28 mouse cellular contexts compared by ENCODE assay signal in the genomic region with DNA sequence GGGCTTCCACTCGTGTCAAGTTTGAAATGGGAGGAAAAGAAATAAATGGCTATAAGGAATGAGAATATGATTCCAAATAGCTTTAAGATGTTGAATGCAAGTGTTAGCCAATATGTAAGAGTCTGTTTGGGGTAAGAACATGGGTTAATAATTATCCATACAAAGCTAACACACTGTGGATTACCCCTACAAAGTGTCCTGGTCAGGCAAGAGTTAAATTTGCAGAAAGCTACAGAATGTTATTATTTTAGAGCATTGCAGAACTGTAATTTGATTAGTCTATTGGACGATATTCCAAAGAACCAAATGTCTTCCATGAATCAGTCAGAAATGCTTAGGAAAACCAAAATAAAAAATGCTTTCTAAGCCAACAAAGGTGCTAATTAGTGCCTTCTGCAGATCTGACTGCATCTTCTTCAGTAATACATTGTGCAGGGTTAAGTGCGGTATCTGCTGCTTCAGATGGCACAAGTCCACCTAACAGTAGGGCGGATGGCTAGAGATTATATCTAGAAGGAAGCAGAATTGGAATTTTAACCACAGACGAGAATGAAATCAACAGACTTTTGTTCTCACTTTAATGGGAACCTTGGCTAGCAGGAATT. TPM values are rescaled to one million over a fixed set of nuclear protein-coding genes. Genes with fewer than 3 reads are reported as not detected.
DNase-seq lines count a peak whose midpoint lies in the region; ATAC-seq and TF ChIP-seq lines count a peak whose summit lies in the region.
"Had no signal": no experiment of that assay in that cellular context is flagged by ENCODE, and none has a peak within 500 bp of the region (broad histone marks: within the 10 kb centered on the region; RNA-seq: fewer than 3 reads in every experiment).

No protein-coding gene starts in this region.

- TF ChIP-seq CTCF in kidney, postnatal 0 days (IDR thresholded peaks at IDR 0.05; ENCODE audit: low read depth): no peak
- no peak for TF ChIP-seq CTCF in lung, adult 2 months (IDR thresholded peaks at IDR 0.05; ENCODE audit: insufficient read depth, low read length)

- H3K9ac ChIP-seq in kidney, postnatal 0 days (ENCODE audit: low read depth, low read length): no peak overlapping the region
- H3K9ac ChIP-seq: embryonic facial prominence, embryonic 13.5 days; heart, embryonic 13.5 days; liver, embryonic 15.5 days; midbrain, embryonic 15.5 days; neural tube, embryonic 12.5 days had no signal

- no peak overlapping the region for H3K4me3 ChIP-seq in kidney, postnatal 0 days (replicated peaks; ENCODE audit: low read depth, low read length)
- H3K4me3 ChIP-seq in lung, adult 2 months (replicated peaks; ENCODE audit: extremely low read depth, low read depth, low read length): no peak overlapping the region
- H3K4me3 ChIP-seq: embryonic facial prominence, embryonic 13.5 days; heart, adult 2 months; heart, embryonic 13.5 days; limb, embryonic 10.5 days; liver, embryonic 15.5 days; midbrain, embryonic 15.5 days; neural tube, embryonic 12.5 days had no signal

- H3K9me3 ChIP-seq in kidney, postnatal 0 days (replicated peaks; ENCODE audit: low read length): no peaks in the 10 kb centered on the region
- H3K9me3 ChIP-seq: embryonic facial prominence, embryonic 13.5 days; G1E; limb, embryonic 10.5 days; liver, embryonic 15.5 days; midbrain, embryonic 15.5 days; neural tube, embryonic 12.5 days had no signal

- H3K27ac ChIP-seq in kidney, postnatal 0 days: no peak overlapping the region
- H3K27ac ChIP-seq: heart, adult 2 months; heart, embryonic 13.5 days; limb, embryonic 10.5 days; liver, embryonic 15.5 days; macrophage; midbrain, embryonic 15.5 days; neural tube, embryonic 12.5 days had no signal

- no peaks in the 10 kb centered on the region for H3K27me3 ChIP-seq in kidney, postnatal 0 days (ENCODE audit: insufficient read depth, low read length)
- H3K27me3 ChIP-seq: CH12.LX; embryonic facial prominence, embryonic 13.5 days; heart, embryonic 13.5 days; liver, embryonic 15.5 days; midbrain, embryonic 15.5 days; neural tube, embryonic 12.5 days had no signal

- 30% methylated on average over 5 of the region's 5 CpGs for WGBS in kidney, postnatal 0 days
- WGBS in lung, adult 2 months: 44% methylated on average over 5 of the region's 5 CpGs

- no peak overlapping the region for H3K4me2 ChIP-seq in kidney, postnatal 0 days (ENCODE audit: low read length)
- H3K4me2 ChIP-seq: embryonic facial prominence, embryonic 13.5 days; heart, embryonic 13.5 days; liver, embryonic 15.5 days; midbrain, embryonic 15.5 days; neural tube, embryonic 12.5 days had no signal

- DNase-seq in embryo, embryonic 10.5 days (ENCODE audit: low spot score): peak; percentile 21
- no peak for DNase-seq in embryo, embryonic 10 days (ENCODE audit: low spot score)
- peak; percentile 49 for DNase-seq in kidney, postnatal 0 days (ENCODE audit: low spot score)
- no peak for DNase-seq in kidney, postnatal 14 days
- DNase-seq in ZHBTc4 (ENCODE audit: low read depth, low spot score): peak; percentile 1
- DNase-seq in brain, embryonic 18.5 days (ENCODE audit: low read depth, low spot score): peak; percentile 70
- no peak for DNase-seq in spleen, postnatal 4 days (ENCODE audit: low spot score in 2 of 2)
- DNase-seq in lung, adult 2 months: no peak
- DNase-seq: adrenal gland, adult 8-10 months; B cell, adult 2 months; cerebellum, adult 11-12 months; gastrocnemius, postnatal 25 days; heart, adult 2 months; heart, postnatal 14 days; liver had no signal

- H3K4me1 ChIP-seq in kidney, postnatal 0 days (replicated peaks; ENCODE audit: insufficient read depth, low read length): no peaks in the 10 kb centered on the region
- H3K4me1 ChIP-seq in lung, adult 2 months (ENCODE audit: control insufficient read depth, insufficient read depth, low read length): no peaks in the 10 kb centered on the region
- H3K4me1 ChIP-seq: heart, embryonic 13.5 days; liver, embryonic 15.5 days; midbrain, embryonic 15.5 days had no signal

- no peak for TF ChIP-seq POLR2A in lung, adult 2 months (IDR thresholded peaks at IDR 0.05; ENCODE audit: borderline replicate concordance, extremely low read depth, low read depth, low read length)

- ATAC-seq in kidney, postnatal 0 days (replicated peaks; ENCODE audit: low FRiP score, low read depth): no peak
- ATAC-seq: activated CD4-positive, CD25-positive, alpha-beta regulatory T cell, adult 4 months; intestine, postnatal 0 days; midbrain, embryonic 15.5 days had no signal

- H3K36me3 ChIP-seq in kidney, postnatal 0 days (ENCODE audit: insufficient read depth, low read length): no peaks in the 10 kb centered on the region
- H3K36me3 ChIP-seq: embryonic facial prominence, embryonic 13.5 days; G1E; heart, embryonic 13.5 days; limb, embryonic 10.5 days; liver, embryonic 15.5 days; midbrain, embryonic 15.5 days; neural tube, embryonic 12.5 days had no signal

RNA-seq across cellular contexts. Expression of a gene that starts 42.8 kb away (rescaled TPM):
- 0.09 and 0.17 TPM in 2 replicates for polyA plus RNA-seq in kidney, postnatal 0 days (2015; fragmentation: Nextera tagmentation; extraction: Ambion mirVana)
- polyA plus RNA-seq in lung, adult 2 months (2012; rRNA removed): 1.9 and 3.0 TPM in 2 replicates
- polyA plus RNA-seq: activated CD4-positive, CD25-positive, alpha-beta regulatory T cell, adult 4 months; G1E; heart, embryonic 13.5 days; intestine, postnatal 0 days; kidney, embryonic 14.5 days; liver, embryonic 15.5 days; macrophage; midbrain, embryonic 15.5 days; neural tube, embryonic 12.5 days; testis, adult 2 months had no signal

Comparison
In these comparisons a context has a peak if more than half of its experiments do, and no peak if none do; other contexts are left out.
1. DNase-seq: peak in embryo, embryonic 10.5 days (single experiment), kidney, postnatal 0 days (single experiment), ZHBTc4 (single experiment) and brain, embryonic 18.5 days (single experiment); none in embryo, embryonic 10 days (single experiment), kidney, postnatal 14 days (single experiment), spleen, postnatal 4 days (0 of 2) and lung, adult 2 months (single experiment).